Mouse (Mus musculus): ENCODE measurements around the gene Ppp1r27.
A peak's percentile ranks its signal among the peaks of the same experiment; 100 is the strongest.
"Not testable (repeated sequence)": the region's sequence is repeated elsewhere in the genome, so short reads cannot be mapped to it uniquely, and the experiment has no call there.

Gene Ppp1r27

DNA sequence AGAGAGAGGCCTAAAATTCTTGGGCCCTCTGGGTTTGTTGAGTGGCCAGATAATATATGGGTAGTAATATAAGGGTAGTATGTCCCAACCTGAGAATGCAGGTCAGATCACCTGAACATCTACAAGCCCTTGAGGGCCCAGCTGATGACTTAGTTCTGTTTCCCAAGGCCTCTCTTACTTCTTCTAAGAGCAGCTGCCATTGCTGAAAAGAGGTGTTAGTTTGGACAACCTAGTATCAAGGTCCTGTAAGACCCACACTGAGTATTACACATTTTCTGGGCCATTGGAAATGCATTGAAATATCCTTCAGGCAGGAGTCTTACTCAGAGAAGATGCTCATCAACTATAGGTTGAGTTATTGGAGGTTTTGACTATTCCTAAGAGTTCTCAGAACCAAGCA is 25.0 kb upstream of the Ppp1r27 start:
- no peak for DNase-seq (ENCODE audit: low spot score in 2 of 2)

DNA sequence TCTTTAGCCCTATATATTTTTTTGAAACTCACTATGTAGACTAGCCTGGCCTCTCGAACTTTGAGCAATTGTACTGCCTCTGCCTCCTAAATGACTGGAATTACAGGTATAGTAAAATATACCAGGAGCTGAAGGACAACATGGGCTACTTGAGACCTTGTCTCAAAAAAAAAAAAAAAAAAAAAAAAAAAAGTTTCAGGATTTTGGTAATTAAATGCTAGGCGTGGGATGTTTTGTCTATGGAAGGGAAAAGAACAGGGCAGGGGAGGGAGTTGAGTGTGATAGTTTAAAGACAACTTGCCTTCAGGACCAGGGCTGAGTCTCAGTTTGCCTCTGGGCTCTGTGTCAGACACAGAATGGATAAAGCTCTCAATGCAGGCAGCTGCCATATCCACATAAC is 24.1 kb upstream of the Ppp1r27 start:
- DNase-seq (ENCODE audit: low spot score in 2 of 2), result no peak

DNA sequence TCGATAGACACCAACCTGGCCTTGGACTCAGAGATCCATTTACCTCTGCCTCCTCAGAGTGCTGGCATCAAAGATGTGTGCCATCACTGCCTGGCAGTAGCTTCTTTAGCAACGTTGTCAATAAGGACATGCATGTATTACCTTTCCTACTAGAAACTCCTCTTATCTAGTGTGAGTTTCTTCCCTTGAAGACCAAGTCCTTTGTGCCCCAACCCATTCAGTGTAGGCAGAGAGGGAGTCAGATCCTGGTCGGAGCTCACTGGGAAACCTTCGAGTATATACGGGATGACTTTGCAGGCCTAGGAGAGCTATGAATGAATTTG is 23.3 kb upstream of the Ppp1r27 start:
- no peak for DNase-seq (ENCODE audit: low spot score in 2 of 2)

DNA sequence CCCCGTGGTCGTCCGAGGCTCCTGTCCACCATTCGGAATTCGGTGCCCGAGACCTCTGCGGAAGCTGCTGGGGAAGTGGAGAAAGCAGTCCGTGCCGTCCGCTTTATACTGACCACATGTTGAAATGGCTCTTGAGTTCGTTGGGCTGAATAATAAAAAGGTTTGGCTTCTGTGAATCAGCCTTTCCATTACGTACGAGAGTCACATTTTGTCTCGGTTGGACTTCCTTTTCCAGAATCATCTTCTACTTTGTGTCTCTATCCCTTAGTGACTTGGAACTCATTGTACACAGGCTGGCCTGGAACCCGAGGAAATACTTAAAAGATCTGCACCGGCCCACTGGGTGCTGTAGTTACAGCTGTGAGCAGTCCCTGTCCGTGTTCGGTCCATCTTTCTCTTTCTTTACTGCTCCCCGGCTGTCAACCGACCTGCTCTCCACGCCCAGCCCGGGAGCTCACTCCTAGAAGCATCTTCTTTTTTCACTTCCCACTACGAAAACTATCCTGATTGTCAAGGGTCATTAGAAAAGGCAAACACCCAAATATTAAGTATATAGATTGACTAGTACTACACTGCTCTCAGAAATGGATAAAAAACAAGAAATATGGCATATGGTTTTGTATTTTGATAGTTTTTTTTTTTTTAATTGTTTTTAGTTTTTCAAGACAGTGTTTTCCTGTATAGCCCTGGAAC is 22.8 kb upstream of the Ppp1r27 start:
- DNase-seq (ENCODE audit: low spot score in 2 of 2), result no peak

DNA sequence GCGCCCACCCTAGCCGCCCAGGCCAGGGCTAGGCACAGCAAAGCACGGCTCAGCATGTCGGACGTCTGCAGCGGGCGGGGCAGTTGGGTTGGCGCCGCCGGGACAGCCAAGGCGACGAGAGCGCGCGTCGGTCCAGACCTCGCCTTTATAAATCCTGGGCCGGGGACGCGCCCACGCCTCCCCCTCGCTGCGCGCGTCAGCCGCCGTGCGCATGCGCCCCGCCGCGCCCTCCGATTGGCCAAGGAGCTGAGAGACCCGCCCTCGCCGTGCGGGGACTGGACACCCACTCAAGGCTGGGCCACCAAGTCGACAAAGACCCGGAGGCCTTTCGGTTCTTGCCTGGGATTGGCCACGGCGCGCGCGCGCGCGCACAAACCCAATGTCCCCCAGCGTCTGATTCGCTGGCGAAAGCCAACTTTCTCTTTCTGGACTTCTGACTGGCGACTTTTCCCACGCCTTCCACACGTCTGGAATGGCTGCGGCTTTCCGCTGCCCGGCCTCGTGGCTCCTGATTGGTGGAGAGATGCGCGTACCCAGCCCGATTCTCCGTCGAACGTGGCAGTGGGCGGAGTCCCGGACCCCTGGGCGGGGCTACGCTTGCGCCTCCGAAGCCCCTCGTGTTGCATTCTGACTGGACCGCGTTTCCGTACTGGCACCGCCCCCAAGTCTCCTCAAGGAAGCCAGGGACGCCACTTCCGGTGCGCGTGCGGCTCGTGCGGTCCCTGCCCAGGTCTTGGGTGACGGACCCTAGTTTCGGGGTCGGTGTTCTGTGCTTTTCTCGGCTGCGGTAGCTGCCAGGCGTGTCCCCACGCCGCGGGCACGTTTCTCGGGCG is 22.0 kb upstream of the Ppp1r27 start, which contains the start of gene P4hb:
TSS of gene P4hb (minus strand) at position 502 of the 833 bp plus-strand sequence.
- peak; percentile 100 for DNase-seq (ENCODE audit: low spot score in 2 of 2)

DNA sequence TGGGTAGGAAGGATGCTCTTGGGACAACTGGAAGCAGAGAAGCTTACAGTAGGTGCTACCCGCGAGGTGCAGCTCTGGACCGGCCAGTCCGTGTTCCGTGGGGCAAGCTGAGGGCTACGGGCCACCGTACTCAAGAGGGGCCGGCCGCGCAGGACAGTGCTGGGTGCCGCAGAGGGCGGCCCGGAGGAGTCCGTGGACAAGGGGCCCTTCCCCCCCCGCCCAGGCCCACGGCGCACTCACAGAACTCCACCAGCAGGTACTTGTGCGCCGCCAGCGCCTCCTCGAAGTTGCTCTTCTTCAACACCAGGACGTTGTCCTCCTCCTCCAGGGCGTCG is 21.5 kb upstream of the Ppp1r27 start:
- no peak for DNase-seq (ENCODE audit: low spot score in 2 of 2)

DNA sequence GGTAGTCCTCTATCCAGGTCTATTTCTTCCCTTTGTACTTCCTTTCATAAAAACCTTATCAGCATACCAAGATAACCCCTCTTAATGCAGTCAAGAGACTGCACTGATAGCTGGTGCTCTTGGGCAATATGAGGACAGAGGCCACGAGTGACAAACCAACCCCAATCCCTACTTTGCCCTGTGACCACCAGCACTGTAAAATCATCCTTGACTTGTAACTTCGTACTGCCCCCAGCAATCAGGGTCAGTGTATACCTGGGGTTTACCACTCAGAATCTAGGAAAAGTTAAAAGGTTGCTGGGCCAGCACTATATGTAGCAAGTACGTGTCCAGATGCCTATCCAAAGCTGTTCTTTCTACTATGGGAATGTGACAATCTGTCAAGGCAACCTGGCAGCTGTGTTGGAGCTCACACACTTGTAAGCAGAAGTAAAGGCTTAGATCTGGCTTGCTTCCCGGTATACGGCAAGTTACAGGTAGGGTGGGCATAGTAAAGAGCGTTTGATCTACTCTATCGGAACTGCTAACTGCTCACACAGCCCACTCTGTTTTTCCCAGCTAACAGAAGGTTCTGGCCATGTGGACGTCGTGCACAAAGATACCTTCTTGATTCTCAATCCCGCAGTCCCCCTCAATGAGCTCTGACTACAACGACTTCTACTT is 21.0 kb upstream of the Ppp1r27 start:
- DNase-seq (ENCODE audit: low spot score in 2 of 2), result no peak

DNA sequence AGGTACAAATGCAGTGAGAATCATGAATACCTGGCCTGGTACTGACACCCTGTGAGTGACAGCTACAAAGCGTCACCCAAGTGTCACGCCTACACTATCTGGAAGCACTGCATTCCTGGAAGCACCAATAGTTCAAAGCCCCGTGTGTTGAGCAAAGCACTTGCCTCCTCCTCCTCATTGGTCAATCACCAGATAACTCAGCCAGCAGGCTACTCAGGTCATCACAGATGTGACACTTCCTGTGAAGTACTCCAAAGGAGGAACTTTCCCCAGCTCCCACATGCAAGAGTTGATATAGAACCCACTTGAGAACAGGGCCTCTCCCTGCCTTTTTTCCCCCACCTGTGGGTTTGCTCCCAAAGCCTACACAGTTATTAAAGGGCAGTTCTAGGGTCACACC is 20.2 kb upstream of the Ppp1r27 start:
- DNase-seq (ENCODE audit: low spot score in 2 of 2), result no peak

DNA sequence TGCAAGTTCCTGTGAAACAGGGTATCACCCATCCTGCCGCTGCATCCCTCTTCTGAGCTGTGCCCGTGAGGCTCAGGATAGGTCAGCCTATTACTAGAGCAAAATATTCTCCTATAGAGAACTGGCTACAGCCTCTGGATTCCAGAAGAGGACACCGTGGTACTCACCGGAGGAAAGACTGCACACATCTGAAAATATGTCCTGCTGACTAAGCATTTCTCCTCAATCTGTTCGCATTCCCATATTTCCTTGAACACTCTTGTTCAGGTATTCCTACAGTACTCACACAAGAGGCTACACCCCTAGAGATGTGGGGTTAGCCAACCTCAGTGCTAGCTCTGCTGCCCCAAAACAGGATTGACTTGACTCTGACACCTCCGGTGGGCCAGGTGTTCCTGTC is 17.4 kb upstream of the Ppp1r27 start:
- DNase-seq (ENCODE audit: low spot score in 2 of 2), result no peak

DNA sequence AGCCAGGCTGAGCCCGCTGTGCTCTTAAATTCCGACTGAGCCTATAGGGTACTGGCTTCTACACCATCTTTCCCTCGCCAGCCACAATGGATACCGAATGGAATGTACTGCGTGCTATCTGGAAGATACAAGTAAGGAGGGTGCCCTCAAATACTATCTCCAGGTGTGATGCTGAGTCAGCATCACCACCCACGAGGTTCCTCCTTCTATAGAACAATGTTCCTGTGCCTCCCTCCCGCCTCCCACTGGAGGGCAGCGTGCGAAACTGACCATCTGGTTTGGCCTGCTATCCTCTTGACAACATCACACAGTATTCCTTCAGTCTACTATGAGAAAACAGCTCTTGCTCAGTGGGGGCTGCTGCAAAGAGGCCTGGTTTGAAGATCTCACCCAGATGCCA is 14.2 kb upstream of the Ppp1r27 start:
- DNase-seq (ENCODE audit: low spot score in 2 of 2), result no peak

DNA sequence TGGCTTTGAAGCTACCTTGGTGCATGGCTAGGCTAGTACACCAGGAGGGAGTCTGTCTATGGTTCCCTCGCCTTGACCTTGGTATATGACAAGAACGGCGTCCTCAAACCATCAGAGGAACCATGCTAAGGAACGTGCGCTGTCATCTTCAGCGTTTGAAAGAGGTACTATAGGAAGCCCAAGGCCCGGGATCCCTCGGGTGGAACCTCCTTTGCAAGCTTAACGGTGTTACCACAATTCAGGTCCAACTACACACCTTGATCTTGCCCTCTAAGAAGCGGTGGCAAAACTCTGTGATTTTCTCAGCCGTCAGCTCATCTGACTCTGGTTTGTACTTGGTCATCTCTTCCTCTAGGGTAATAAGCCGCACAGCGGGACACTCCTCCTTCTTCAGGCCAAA is 12.0 kb upstream of the Ppp1r27 start:
- DNase-seq (ENCODE audit: low spot score in 2 of 2), result no peak

DNA sequence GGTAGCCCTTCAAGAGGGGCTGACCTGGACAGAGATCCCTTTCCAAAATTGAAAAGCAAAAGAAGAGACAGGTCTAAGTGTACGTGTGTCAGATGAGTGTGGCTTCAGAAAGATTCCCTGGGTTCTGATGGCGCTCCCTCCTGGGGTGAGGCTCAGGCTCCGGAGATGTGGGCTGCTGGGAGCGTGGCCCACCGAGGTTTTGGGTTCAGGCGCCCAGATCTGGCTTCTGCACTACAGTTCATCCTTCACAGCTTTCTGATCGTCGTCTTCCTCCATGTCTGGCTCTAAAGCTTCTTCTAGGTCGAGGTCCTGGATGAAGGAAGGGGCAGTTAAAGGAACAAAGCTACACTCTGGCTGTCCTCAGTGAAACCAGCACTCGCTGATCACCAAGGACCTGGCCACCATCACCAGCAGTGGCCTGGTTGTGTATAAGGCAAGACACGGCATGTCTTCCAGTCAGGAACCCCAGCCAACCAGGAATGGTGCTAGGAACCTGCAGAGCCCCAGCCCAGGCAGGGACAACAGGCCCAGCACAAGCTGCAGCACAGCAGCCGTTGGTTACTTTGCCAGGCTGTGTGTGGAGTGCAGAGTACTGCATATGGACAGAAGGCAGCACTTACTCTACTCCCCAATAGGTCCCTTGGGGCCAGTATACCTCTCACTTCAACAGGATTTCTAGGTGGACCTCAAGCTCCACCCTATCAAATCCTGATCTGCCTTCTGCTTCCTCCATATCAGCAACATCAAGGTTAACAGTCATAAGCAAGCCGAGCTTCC is 10.2 kb upstream of the Ppp1r27 start:
- no peak for DNase-seq (ENCODE audit: low spot score in 2 of 2)

DNA sequence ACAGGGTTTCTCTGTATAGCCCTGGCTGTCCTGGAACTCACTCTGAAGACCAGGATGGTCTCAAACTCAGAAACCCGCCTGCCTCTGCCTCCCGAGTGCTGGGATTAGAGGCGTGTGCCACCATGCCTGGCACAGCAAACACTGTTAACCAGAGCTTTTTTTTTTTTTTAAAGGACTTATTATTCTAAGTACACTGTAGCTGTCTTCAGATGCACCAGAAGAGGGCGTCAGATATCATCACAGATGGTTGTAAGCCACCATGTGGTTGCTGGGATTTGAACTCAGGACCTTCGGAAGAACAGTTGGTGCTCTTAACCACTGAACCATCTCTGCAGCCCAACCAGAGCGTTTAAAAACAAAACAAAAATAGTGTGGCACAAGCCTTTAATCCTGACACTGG is 7.9 kb upstream of the Ppp1r27 start:
- not testable (repeated sequence) for DNase-seq (ENCODE audit: low spot score in 2 of 2)

DNA sequence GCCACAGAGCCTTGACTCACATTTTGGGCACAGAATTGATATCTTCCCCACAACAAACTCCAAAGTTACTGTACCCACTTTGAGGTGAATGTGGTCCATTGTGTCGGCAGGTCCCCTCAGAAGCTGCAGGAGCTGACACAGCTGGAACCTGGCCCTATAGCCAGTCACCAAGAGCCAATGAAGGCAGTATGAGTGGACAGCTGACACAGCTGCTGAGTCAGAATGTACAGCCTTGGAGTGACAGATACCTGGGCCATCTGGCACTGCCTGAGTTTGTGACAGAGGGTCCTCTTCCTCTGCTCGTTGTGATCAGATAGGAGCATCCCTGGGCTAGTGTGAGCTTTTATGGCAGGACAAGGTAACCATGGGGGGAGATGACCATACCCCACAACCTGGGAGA is 4.3 kb upstream of the Ppp1r27 start:
- no peak for DNase-seq (ENCODE audit: low spot score in 2 of 2)

DNA sequence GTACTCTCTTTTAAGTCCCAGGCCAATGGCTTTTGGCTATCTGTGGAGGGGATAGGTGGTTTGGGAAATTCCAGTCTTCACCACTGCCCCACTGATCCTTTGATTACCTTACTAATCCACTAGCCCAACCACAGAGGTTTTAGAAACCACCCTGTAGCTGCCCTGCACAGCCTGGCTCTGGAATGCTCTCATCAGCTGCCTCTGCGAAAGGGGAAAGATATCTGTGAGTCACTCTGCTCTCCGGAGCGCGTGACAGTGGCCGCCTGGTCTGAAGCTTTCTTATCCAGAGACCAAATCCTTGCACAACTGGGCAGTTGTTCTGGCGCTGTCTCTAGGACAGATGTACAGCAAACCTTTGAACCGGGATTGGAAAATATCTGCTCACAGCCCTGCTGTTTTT is 3.9 kb upstream of the Ppp1r27 start:
- peak in 1 of 2 experiments; percentile 56 for DNase-seq (ENCODE audit: low spot score in 2 of 2)

DNA sequence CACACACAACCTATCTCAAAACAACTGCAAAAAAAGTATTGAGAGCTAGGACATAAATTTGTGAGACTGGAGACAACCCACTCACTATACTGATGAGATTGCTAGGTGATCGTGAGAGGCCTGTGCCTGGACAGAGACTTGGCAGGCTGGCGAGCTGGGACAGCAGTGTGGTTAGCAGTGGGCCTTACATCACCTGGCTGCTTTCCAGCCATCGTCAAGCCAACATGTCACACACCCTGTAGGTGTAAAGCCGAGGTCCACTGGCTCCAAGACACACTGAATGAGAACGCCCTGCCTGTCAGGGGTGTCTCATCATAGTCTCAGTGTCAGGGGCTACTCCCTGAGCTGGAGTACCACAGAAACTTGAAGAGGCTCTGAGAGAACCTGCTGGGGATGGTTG is 1.8 kb upstream of the Ppp1r27 start:
- DNase-seq (ENCODE audit: low spot score in 2 of 2), result no peak

DNA sequence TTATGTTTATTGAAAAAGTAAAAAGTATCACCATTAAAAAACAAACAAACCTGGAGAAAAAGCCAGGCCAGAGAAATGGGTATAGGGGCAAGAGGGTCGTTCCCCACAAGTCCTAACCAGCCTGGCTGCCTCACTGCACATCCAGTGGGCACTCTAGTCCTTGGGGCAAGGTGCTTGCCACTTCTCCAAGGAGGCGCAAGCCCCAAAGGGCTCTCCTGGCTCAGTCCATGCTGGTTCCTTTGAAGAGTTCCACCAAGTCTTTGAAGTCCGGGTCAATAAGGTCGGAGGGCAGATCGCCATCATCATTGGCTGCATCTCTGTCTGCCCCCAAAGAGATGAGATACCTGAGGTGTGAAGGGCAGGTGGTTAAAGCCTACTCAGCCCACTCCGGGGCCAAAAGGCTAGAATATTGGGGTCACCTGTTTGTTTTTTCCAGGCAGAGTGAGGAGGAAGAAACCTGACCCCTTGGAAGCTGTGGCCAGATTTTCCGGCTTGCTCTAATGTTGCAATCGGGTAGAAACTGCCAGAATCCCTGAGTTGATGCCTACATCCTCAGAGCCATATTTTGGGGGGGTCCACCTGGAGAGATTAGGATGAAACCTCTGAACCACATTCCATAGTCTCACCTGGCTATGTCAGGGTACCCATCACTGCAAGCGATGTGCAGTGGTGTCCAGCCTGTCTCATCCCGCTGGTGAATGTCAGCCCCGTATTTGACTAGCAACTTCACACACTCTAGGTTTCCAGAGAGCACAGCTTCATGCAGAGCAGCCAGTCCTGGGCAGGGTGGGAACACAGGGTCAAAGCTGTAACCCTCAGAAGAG is 734 bp downstream of the Ppp1r27 start:
- no peak for DNase-seq (ENCODE audit: low spot score in 2 of 2)

DNA sequence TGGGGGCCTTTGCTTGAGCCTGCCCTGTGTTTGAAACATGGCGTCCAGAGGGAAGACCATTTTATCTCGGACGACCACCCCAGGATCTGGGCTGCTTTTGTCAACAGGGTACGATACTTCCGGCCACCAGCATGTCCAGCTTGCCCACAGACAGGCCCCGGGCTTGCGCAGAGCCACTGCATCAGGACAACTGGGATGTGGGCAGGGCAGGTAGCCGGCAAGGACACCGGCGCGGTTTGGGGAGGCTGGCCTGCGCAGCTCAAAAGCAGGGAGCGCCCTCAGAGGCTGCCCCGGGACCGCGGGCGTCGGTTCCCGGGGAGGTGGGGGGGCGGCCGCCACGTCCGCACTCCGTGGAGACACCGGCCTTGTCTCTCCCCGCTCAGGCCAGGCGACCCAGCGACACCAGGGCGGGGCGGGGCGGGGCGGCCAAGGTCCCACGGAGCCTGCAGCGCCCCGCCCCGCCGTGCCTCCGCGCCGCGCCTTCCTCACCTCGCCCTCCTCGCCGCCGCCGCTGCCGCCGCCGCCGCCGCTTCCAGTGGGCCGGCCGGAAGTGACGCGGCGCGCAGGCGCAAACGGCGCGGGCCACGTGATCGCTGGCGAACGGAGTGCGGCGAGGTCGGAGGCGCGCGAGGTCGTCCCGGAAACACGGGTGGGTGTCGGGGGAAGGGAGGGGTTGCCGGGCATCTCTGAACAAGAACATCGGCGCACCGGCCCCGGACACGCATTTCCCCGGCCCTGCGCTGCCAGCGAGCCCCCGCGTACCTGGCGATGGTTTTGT is 1.6 kb downstream of the Ppp1r27 start, which contains the start of gene Mcrip1:
TSS of gene Mcrip1 (minus strand) at position 560 of the 778 bp plus-strand sequence.
- peak; percentile 91 to 93 for DNase-seq (ENCODE audit: low spot score in 2 of 2)

DNA sequence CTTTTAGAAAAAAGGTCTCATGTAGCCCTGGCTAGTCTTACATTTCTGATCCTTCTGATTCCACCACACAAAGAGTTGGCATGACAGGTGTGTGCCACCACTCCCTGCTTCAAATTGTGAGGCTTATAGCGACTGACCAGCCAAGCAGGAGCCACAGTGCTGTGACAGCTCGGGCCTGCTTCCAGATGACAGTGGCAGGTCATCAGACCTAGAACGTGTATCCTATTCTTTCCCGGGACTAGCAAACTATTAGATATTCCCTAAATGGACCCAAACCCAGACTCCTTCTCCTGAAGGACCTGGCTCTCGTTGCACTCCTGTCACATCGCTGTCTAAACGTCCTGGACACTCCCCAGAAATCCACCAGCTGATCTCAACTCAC is 2.2 kb downstream of the Ppp1r27 start:
- no peak for DNase-seq (ENCODE audit: low spot score in 2 of 2)

DNA sequence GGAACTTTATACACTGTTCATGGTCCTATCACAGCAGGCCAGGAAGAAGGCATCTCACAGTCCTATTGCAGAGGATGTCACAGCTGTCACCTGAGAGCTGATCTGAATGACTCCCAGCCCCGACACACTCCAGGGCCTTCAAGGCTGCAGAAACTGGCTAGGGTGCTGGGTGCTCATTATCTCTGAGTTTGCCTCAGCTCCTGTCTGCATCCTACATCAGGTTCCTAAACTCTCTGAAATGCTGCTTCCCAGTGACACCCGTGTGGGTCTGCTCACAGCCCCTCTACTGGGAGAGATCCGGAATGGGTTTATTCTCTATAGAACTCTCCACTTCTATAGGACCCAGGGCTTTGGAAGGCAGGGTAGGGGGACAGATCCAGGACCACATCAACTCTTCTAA is 2.7 kb downstream of the Ppp1r27 start:
- DNase-seq (ENCODE audit: low spot score in 2 of 2), result no peak

DNA sequence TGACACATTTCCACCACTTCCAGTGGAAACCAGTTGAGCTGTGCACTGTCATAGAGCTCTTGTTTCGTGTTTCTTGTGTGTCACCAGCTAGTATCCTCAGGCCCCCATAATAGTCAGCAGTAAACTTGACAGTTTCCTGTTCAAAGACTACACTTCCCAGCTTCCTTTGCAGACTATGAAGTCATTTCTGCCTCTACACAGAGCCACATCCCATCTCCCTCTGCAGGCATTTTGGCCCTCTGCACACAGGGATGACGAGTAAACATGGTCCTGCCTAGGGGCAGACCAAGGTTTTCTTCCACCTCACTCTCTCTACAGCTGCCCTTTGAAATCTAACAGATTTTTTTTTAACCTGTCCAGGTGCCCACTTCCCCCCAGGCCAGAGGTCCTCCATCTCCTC is 3.5 kb downstream of the Ppp1r27 start:
- DNase-seq (ENCODE audit: low spot score in 2 of 2), result no peak

Data from heart, adult 9 months (tissue).